Mouse (Mus musculus) megakaryocyte progenitor cell, adult 5-6 weeks (primary cell): ENCODE data around the gene Krt7. TPM values are rescaled to one million over a fixed set of nuclear protein-coding genes. Genes with fewer than 3 reads are reported as not detected.

Experiments used
- ATAC-seq: replicated peaks from 2 replicates; pipeline ENCODE4 v1.8.0; 2016; ENCODE audit warnings: mild to moderate bottlenecking, moderate TSS enrichment, inconsistent platforms; ENCODE audit not compliant: poor library complexity
- total RNA-seq, 2 experiments: library from RNA; stranded (forward) in 1 of 2; stranded (reverse) in 1 of 2; fragments of 157-497, 149-512 nt in 1 of 2; fragments of 200-1000 nt in 1 of 2; gene quantifications; 2 replicates each; pipeline versions ENCODE4 v1.2.3 to v1.2.4; 2015 to 2017

The Krt7 gene
- total RNA-seq, 2 experiments from 2014 or later: 1.1 TPM; not detected in 1

DNA sequence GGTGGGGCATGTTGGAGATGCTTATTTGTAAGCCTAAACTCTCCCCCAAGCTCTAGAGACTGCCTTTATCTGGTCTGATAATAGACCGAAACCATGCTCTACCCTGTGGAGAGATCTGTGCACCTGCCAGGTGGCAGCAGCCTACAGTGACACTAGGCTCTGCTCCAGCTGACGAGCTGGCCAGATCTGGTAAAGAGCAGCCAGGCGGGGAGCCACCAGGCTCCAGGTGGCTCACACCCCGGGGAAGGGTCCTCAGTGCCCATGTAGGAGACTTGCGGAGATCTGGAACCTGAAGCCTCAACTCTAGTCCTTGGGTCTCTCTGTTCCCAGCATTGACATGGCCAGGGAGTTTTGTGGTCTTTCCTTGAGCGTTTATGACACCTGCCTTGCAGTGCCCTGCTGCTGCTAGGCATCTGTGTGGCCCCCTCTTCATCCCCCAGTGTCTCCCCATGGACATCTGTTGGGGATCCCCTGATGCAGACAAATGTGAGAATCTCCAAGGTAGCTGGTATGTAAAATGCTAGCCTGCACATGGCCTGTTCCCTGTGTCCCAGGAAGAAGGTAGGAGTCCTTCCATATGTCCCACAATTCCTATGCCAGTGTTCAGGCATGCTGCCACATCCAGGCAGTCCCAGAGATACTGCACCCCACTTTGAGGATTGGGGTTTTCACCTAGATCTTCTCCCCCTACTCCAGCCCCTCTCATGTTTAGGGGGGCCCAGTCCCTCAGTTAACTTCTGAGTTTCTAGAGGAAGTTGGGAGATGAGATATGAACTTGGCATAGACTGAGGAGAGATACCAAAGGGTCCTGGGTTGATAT lies 34.7 kb upstream of the Krt7 start:
- no peak for ATAC-seq

DNA sequence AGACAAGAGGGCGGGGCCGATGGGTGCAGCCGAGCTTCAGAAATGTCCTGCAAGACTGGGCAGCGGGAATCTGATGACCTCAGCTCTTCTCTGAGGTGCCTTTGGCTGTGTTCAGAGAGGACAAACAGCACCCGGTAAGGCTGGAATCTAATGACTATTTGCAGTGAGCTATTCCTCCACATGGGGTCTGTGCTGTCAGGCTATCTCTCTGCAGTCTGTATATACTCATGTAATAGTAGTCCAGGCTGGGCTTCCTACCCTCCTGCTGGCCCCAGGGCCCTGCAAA lies 34.1 kb upstream of the Krt7 start:
- ATAC-seq: no peak

DNA sequence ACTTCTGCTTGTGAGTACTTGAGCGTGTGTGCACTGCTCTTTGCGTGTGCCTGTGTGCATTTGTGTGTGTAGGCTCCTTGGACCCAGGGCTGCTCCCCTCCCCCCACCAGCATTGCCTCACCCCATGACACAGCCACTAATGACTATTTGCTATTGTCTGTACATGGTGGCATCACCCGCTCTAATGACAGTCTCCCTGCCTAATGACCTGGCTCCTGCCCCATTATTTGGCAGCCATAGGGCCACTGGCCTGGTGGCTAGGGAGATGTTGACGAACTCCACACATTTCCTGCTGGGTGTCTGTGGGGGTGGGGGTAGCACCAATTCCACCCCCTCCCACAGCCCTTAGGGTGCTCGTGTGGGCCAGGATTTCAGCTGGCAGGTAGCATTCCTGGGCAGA lies 32.2 kb upstream of the Krt7 start:
- no peak for ATAC-seq

DNA sequence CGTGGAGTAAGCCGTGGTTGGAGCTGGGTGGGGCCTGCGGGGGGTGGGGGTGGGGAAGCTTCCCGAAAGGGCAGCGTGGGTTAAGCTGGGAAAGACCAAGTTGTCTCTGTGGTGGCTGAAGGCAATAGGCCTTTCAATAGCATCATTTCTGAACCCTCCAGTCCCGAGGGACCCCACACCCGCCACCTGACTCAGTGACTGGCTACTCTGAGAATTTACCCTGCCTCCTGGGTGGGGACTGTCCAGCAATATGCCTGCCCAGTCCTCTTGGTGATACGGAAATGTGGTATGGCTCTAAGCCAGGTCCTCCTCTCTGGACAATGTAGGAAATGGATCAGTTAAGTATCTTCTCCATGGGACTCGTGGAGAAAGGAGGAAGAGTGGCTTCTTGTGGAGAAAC lies 29.1 kb upstream of the Krt7 start:
- no peak for ATAC-seq

DNA sequence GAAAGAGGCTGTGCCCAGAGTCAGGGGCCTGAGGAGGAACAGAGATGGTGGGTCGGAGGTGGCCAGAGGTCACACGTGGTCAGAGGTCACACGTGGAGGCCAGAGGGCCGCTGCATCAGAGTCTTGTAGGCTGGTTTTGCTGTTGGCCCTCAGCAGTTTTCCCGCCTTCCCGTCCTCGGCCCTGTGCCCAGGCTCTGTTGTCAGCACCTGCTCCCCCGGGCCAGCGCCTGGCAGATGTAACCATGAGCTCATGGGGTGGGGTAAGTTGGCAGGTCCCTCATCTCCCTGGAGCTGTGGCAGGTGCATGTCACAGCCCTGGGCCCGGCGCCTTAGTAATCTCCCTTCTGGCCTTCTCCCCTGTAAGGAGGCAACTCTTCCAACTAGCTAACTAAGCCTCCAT lies 28.0 kb upstream of the Krt7 start:
- ATAC-seq: no peak

DNA sequence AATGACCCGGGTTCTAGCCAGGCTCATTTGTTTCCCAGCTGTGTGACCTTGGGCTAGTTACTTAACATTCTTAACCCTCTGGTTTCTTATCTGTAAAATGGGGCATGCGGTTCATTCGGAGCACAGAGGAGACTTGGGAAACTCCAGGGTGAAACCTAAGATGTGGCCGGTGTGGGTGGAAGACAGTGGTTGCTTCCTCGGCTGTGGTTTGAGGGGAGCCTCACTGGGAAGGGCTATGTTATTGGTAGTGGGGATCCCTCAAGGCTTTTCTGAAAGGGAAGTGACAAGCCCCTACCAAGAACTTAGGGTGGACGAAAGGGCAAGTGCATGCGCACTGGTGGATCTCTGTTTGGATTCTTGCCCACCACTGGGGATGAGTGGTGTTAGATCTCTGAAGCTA lies 26.2 kb upstream of the Krt7 start:
- peak; percentile 42 for ATAC-seq

- ATAC-seq: no peak
Measured at GRCm38 (mm10) chr15:101385064-101385463, 25.8 kb upstream of the Krt7 start.

DNA sequence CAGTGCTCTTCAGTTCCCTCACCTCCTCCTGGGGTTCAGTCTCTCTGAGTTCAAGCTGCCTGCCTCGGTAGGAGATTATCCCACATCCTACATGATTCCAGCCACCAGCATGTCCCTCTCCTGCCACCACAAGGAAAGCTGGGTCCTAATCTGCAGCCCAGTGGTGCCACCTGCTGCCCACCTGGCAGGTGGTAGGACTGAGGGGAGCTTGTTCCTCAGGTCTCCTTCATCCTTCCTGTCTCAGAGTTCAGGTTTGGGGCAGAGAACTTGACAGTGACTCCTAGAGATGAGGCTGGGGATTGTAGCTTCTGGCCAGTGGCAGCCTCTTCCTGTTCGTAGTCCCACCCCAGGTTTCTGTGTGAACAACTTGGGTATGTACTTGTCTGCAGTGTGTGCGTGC lies 23.7 kb upstream of the Krt7 start:
- ATAC-seq: no peak

- peak; percentile 64 for ATAC-seq
Measured at GRCm38 (mm10) chr15:101388034-101388541, 22.8 kb upstream of the Krt7 start.

- no peak for ATAC-seq
Measured at GRCm38 (mm10) chr15:101390203-101390602, 20.6 kb upstream of the Krt7 start.

- no peak for ATAC-seq
Measured at GRCm38 (mm10) chr15:101392251-101392650, 18.6 kb upstream of the Krt7 start.

GRCm38 (mm10) chr15:101394908-101395307 lies 15.9 kb upstream of the Krt7 start:
- no peak for ATAC-seq

DNA sequence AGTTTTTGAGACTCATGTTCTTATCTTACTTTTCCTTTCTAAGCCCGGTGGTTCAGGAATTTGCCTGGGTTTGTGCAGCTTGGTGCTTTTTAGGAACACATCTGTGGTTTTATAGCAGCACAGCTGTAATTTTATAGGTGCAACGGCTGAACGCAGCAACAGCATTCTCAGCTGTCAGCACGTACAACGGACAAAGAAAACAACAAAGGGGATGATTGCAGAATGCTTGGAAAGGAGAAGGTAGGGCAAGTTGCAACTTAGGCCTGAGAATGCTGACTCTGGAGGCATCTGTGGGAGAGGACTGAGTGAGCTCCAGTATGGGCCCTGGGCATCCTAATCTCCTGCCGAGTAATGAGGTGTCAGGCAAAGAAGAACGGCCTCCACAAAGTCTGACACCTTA lies 14.4 kb upstream of the Krt7 start:
- no peak for ATAC-seq

GRCm38 (mm10) chr15:101396921-101397320 lies 13.9 kb upstream of the Krt7 start:
- ATAC-seq: no peak

GRCm38 (mm10) chr15:101397683-101398082 lies 13.2 kb upstream of the Krt7 start:
- no peak for ATAC-seq

- ATAC-seq: no peak
Measured at GRCm38 (mm10) chr15:101398269-101398668, 12.6 kb upstream of the Krt7 start.

DNA sequence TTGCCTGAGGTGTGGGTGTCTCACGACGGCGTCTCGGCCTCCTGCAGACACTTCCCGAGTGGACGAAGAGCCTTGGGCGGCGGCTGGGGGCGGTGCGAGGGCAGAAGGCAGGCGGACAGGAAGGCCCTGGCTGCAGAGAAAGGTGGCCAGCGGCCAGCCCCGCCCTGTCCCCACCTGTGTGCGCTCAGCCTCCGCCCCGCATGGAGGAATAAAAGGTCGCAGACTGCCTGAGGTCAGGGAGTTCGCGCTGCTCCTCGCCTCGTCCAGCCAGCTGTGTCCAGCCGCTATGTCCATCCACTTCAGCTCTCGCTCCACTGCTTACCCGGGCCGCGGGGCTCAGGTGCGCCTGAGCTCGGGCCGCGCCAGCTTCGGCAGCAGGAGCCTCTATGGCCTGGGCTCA lies 1.3 kb downstream of the Krt7 start:
- no peak for ATAC-seq

GRCm38 (mm10) chr15:101413916-101414635 lies 3.2 kb downstream of the Krt7 start:
- no peak for ATAC-seq

DNA sequence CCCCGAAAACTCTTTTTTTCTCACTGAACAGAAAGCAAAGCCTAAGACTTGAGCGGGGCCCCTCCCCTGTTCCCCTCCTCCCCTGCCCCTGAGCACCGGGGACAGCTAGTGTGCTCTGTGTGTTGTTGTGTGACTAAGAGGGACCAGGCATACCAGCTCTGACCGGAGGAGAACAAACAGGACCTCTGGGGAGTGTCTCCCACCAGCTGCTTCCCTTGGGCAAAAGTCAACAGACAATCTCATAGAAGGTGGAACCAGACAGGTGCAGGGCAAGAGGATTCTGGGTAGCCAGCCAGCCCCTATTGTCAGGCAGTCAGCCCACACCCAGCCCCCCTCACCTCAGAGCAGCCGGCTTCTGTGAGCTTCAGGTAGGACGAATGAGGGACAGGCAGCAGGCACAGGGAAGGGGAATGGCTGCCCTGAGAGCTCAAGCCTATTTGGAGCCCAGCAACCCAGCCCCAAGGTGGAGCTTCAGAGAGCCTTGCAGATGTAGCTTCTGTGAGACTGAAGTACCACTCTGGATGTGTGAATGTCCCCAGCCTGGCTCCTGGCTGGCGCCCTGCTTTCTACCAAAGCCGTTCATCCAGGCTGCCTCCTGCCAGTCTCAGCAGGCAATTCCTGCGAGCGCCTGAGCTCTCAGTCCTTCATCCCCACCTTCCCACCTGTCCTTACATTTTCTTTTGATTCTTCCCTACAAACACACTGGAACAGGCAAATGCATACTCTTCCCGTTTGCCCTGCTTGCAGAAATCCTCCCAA lies 4.1 kb downstream of the Krt7 start:
- ATAC-seq: no peak

- no peak for ATAC-seq
Measured at GRCm38 (mm10) chr15:101418950-101419349, 8.1 kb downstream of the Krt7 start.

DNA sequence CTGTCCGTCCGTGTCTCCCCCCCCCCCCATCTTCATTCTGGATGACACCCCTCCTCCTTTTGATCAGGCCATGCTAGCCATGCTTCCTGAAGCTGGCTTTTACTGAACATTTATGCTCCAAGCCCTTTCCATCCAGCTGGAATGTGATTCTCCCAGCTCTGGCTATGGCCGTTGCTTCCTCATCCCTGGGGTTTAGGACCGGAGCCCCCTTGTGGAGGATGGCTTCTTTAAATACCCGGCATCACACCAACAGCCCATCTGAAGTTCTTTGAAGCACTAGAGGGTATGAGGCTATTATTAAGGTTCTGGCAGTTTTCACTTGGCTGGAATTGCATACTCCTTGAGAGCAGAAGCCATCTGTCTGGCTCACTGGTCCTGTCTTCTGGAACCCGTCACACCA lies 10.1 kb downstream of the Krt7 start:
- ATAC-seq: no peak

DNA sequence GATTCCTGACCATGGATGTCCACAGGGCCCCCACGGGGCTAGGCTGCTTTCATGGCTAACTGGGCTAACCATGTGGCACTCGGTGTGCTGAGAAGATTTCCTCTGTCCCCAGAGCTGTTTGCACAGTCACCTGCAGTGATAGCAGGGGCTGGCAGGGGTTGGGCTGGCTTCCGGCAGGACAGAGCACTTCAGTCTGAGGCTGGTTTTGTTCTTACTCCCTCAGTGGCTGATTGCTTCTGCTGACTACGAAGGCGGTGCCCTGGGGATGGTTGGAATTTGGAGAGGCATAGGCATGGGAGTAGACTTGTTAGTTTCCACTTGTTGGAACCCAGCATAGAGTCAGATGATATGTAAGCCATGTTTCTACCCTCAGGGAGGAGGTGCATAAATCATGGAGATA lies 14.1 kb downstream of the Krt7 start:
- no peak for ATAC-seq
